Mouse (Mus musculus) small intestine, adult 2 months (tissue): ENCODE results near the gene Arhgap28.

Source experiments
- CTCF ChIP-seq: fragments of 200-500 bp; IDR thresholded peaks from 2 replicates; pipeline ENCODE4 v1.5.1; 2012; ENCODE audit warnings: low read depth, mild to moderate bottlenecking, control low read depth, inconsistent platforms, low read length, moderate library complexity, mixed read lengths; ENCODE audit not compliant: insufficient replicate concordance, insufficient read length; ENCODE audit errors: extremely low read depth
- POLR2A ChIP-seq: fragments of 200-500 bp; IDR thresholded peaks from 2 replicates; pipeline ENCODE4 v1.6.1; 2012; ENCODE audit warnings: low read depth, mild to moderate bottlenecking, control low read depth, inconsistent platforms, low read length, moderate library complexity

DNA sequence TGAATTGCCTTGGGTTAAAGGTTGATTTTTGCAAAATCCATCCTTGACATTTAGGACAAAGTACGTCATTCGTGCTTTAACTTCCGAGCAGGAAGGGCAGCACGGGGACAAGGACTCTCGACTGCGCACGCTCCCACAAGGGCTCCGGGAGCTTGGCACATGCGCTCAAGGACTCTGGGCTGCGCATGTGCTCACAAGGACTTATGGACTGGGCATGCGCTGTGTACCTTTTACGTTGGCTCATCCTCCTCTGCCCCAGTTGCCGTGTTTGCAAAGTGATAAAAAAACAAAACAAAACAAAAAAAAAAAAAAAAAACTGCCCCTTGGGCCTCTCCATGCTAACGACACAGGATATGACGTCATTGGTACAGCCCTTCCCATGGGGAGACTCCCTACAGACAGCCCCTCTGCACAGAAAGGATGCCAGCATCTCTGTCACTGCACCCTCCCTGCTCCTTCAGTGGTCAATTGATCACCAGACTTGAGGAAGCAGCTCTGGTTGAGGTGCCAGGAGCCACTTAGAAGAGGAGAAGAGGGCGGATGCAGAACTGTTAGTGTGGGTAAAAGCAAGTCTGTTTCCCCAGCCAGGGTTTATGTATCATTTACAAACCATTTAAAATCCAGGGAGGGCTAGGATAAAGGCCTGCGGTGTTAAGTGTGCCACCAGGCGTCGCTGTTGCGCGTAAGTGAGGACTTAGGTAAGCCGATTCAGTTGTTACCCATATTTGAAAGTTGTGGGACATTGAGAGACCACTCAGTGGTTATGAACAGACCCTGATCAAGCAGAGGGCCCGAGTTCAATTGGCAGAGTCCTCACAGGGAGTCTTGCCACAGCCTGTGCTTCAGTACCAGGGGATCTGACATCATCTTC is 134.0 kb downstream of the Arhgap28 start:
- TF ChIP-seq CTCF = peak; percentile 50; the same call in 1 of the 2 replicates
- TF ChIP-seq POLR2A = no peak
